Mouse (Mus musculus) CD8-positive naive resting alpha-beta T cell, adult 2 months (primary cell): ENCODE measurements around the gene Cntnap1.
A peak's percentile ranks its signal among the peaks of the same experiment; 100 is the strongest.
"Not testable (repeated sequence)": the region's sequence is repeated elsewhere in the genome, so short reads cannot be mapped to it uniquely, and the experiment has no call there.

ENCODE experiments used
- DNase-seq, 2 experiments: peaks; one replicate each; pipeline ENCODE4 v3.0.0; 2022; ENCODE audit warnings: low read depth in 2 of 2, low spot score in 2 of 2

Cntnap1 gene

DNA sequence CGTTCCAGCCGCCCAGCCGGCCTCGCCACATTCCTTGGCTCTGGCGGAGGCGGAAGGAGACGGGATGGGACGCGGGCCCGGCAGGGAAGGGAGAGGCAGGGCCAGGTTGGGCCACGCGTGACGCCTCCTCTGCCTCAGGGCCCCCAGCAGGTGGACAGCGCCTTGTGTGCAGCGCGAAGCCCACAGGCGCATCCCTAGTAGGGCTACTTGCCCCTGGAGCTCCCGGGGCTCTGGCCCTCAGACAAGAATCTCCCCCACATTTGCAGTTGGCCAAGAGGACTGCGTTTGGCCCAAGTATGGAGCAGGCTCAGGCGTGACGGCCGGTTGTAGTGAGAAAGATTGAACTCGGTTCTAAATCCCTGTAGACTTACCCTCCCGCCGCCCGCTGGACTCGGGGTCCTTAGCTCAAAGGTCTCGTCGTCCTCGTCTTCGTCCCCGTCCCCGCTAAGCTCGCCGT is at the start of gene Cntnap1:
Gene Cntnap1, plus strand, starts transcription at position 170 of the 457 bp plus-strand sequence.
- no peak for DNase-seq

GRCm38 (mm10) chr11:101120545-101121188 is 49.7 kb upstream of the Cntnap1 start:
- no peak for DNase-seq

DNA sequence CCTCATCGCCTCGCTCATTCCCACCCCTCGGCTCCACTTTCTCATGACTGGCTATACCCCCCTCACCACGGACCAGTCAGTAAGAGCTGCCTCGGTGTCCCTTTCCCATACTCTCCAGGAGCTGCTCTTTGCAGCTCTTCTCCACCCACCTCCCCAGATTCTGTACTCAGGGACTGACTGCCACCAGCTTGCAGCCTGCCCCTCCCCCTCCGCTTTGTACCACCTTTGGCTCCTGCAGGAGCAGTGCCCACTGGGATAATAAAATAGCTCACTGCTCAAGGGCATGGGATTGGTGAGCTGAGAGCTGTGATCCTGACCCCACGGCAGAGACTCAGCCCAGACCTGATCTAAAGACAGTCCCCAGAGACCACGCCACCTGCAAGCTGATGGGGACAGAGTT is 45.8 kb upstream of the Cntnap1 start:
- not testable (repeated sequence) for DNase-seq

DNA sequence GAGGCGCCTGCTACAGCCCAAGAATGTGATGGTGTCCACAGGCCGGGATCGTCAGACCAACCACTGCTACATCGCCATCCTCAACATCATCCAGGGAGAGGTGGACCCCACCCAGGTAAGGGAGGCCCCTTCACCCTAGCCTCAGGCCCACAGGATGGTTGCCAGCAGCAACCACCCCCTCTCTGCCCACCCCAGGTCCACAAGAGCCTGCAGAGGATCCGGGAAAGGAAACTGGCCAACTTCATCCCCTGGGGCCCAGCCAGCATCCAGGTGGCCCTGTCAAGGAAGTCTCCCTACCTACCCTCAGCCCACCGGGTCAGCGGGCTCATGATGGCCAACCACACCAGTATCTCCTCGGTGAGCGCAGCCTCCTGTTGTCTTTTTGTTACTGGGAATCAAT is 45.3 kb upstream of the Cntnap1 start:
- DNase-seq, result not testable (repeated sequence)

GRCm38 (mm10) chr11:101127075-101127474 is 43.2 kb upstream of the Cntnap1 start:
- DNase-seq, result peak in 1 of 2 experiments; percentile 37

GRCm38 (mm10) chr11:101128996-101129577 is 41.2 kb upstream of the Cntnap1 start:
- DNase-seq, result no peak

- DNase-seq, result no peak
Observed at GRCm38 (mm10) chr11:101130056-101130756, 40.1 kb upstream of the Cntnap1 start.

DNA sequence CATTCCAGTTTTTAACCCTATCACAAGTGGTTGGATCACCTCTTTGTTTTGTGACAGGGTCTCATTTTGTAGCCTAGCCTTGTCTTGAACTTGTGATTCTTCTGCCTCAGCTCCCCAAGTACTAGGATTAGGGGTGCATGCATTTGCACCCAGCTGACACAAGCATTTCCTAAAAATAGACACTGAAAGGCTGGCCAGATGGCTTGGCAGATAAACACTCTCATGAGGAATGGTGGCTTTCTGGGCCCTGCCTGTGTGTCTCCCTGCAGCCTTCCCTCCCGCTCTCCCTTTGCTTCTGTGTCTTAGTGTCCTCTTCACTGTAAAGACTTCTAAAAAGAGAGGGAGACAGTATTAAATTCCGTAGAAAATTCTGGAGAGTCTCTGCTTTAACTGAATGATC is 39.1 kb upstream of the Cntnap1 start:
- no peak for DNase-seq

GRCm38 (mm10) chr11:101131701-101132100 is 38.6 kb upstream of the Cntnap1 start:
- no peak for DNase-seq

- DNase-seq, result no peak
Observed at GRCm38 (mm10) chr11:101133037-101133436, 37.3 kb upstream of the Cntnap1 start.

GRCm38 (mm10) chr11:101134217-101134865 is 36.0 kb upstream of the Cntnap1 start:
- no peak for DNase-seq

DNA sequence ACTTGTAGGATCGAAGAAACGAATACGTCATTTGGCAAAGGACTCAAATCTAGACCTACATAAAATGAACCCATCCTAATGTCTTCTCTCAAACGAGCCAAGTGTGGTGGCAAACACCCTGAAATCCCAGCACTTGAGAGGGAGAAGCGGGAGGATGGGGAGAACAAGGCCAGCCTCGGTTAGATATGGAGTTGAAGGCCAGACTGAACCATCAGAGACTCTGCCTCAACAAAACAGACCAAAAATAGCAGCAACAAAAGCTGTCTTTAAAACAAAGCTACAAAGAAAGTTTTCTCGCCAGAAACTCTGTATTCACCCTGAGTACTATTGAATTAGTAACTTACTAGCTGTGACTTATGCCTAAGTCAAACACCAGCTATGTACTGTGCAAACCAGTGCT is 33.3 kb upstream of the Cntnap1 start:
- DNase-seq, result no peak

GRCm38 (mm10) chr11:101138536-101139181 is 31.7 kb upstream of the Cntnap1 start:
- no peak for DNase-seq

DNA sequence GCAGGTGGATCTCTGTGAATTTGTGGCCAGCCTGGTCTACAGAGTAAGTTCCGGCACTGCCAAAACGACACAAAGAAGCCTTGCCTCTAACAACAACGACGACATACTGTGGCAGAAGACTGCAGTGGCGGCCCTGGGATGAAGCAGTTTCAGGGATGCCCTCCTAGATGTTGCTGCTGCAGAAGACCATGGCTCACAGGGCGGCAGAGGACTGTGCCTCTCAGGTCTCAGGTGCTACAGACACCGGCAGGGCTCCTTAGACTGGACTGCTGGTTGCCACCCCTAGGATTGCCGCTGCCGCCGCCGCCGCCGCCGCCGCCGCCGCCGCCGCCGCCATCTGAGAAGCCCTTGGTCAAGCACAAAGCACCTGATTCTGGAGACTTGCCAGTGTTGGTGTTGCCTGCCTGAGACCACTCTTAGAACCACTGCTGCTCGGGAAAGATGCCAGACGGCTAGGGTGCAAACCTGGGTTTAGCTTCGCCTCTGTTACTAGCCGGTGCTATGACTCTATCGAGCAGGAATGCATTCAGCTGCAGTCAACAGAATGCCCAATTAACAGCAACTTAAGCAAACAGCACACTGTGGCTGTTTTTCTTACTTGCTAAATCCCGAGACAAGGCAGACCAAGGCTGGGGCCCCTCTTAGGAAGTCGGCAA is 30.0 kb upstream of the Cntnap1 start:
- DNase-seq, result no peak

DNA sequence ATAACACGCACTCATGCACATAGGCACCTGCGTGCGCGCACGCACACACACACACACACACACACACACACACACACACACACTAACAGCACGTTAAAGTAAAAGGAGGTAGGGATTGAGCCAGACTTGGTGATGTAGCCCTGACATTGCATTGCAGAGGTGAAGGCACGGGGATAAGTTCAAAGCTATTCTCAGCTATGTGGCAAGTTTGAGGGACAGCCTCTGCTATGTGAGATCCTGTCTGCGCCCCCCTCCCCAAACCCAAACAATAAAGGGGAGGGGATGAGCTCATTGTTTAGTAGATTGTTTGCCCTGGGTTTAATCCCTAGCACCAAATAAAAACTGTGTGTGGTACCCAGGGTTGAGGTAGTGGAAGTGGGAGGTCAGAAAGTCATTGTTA is 29.2 kb upstream of the Cntnap1 start:
- DNase-seq, result no peak

DNA sequence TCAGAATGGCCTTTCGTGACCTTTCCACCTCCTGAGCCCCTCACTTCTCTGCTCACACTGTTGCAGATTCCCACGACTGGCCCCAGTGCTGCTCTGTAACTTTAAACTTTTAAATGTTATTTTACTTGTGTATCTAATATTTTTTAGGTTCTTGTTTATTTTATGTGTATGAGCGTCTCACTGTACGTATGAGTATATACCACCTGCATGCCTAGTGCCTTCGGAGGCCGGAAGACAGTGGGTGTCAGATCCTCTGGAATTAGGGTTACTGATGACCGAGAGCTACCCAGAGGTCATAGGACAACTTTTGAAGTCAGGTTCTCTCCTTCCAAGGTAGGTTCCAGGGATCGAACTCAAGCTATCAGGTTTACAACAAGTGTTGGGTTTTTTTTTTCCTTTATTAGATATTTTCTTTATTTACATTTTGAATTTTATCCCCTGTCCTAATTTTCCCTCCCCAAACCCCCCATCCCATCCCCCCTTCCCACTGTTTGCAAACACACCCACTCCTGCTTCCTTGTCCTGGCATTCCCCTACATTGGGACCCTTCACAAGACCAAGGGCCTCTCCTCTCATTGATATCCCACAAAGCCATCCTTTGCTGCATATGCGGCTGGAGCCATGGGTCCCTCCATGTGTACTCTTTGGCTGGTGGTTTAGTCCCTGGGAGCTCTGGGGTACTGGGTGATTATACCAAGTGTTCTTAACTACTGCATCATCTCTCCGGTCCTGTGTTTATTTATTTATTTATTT is 27.9 kb upstream of the Cntnap1 start:
- no peak for DNase-seq

DNA sequence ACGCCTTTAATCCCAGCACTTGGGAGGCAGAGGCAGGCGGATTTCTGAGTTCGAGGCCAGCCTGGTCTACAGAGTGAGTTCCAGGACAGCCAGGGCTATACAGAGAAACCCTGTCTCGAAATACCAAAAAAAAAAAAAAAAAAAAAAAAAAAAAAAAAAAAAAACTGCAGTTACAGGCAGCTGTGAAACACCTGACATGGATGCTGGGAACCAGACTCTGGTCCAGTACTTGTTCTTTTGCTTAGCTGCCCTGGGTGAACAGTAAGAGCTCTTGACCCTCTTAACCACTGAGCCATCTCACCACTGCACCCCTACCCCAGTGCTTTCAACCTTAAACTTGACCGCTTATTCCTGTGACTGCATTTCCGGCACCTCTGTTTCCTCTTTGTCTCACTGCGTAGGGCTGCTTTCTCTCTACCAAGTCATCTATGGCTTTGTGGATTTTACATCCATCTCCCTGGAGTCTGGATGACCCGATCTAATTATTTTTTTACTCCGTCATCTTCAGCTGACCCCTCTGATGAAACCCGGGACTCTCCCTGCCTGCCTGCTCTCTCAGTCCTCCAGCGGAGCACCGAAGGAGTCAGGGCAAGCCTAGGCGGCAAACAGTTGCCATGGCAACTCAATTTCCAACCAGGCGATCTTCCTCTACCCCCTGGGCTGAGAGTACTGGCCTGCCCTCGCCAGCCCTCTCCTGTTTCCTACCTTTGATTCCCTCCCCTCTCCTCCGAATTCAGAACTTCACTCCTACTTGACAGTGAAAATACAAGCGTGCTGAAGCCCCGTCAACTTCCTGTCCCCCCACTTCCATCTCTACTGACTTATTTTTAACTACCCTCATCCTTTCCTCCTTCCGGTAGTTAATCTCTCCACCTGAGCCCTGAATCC is 26.7 kb upstream of the Cntnap1 start:
- peak; percentile 28 to 56 for DNase-seq

- DNase-seq, result no peak
Observed at GRCm38 (mm10) chr11:101146377-101146776, 23.9 kb upstream of the Cntnap1 start.

GRCm38 (mm10) chr11:101148751-101149150 is 21.6 kb upstream of the Cntnap1 start:
- DNase-seq, result no peak
